Mouse (Mus musculus) ES-Bruce4 (cell line): ENCODE results near the gene Lmln.

ENCODE experiments used
- CTCF ChIP-seq: IDR thresholded peaks from one replicate; pipeline ENCODE4 v1.8.1; 2011; ENCODE audit warnings: low read depth, low read length
- EP300 ChIP-seq: IDR thresholded peaks from 2 replicates; pipeline ENCODE4 v1.6.1; 2011; ENCODE audit warnings: low read depth, low read length; ENCODE audit not compliant: insufficient read depth

- TF ChIP-seq EP300 (no peak), CTCF (no peak)
Observed at GRCm38 (mm10) chr16:33042682-33043081, 19.6 kb upstream of the Lmln start.
